Mouse (Mus musculus) hindbrain, embryonic 11.5 days (tissue): ENCODE measurements around the gene Prpsap1. TPM values are rescaled to one million over a fixed set of nuclear protein-coding genes. Genes with fewer than 3 reads are reported as not detected.

Experiments used
- ATAC-seq: fragments of 200-750 bp; cut with Nextera tagmentation; 2 replicates; pipeline ENCODE4 v1.8.0; 2017; ENCODE audit warnings: mild to moderate bottlenecking, moderate TSS enrichment, moderate library complexity; ENCODE audit not compliant: low FRiP score
- DNase-seq: peaks from one replicate; pipeline ENCODE4 v3.0.0-alpha.2; 2015; ENCODE audit warnings: low spot score
- H3K27ac ChIP-seq: fragments of 300-500 bp; sonication (generic); 2 replicates; pipeline ENCODE4 v1.5.1; 2014; ENCODE audit warnings: mild to moderate bottlenecking, low read depth, low read length
- H3K27me3 ChIP-seq: fragments of 300-500 bp; sonication (generic); 2 replicates; pipeline ENCODE4 v1.6.1; 2014; ENCODE audit warnings: mild to moderate bottlenecking, low read length, moderate library complexity, mixed read lengths; ENCODE audit not compliant: control insufficient read depth, insufficient read depth
- H3K36me3 ChIP-seq: fragments of 300-500 bp; sonication (generic); 2 replicates; pipeline ENCODE4 v1.6.1; 2014; ENCODE audit warnings: mild to moderate bottlenecking, low read length, moderate library complexity, mixed read lengths; ENCODE audit not compliant: control insufficient read depth, insufficient read depth
- H3K4me1 ChIP-seq: fragments of 300-500 bp; sonication (generic); replicated peaks from 2 replicates; pipeline ENCODE4 v1.6.1; 2014; ENCODE audit warnings: low read length, mixed read lengths; ENCODE audit not compliant: control insufficient read depth, insufficient read depth
- H3K4me2 ChIP-seq: fragments of 300-500 bp; sonication (generic); replicated peaks from 2 replicates; pipeline ENCODE4 v1.6.1; 2014; ENCODE audit warnings: mild to moderate bottlenecking, low read depth, low read length
- H3K4me3 ChIP-seq: fragments of 300-500 bp; sonication (generic); 2 replicates; pipeline ENCODE4 v1.5.1; 2014; ENCODE audit warnings: low read depth, low read length
- H3K9ac ChIP-seq: fragments of 300-500 bp; sonication (generic); 2 replicates; pipeline ENCODE4 v1.6.1; 2014; ENCODE audit warnings: low read depth, low read length
- H3K9me3 ChIP-seq: fragments of 300-500 bp; sonication (generic); 2 replicates; pipeline ENCODE4 v1.6.1; 2016; ENCODE audit warnings: low read length; ENCODE audit not compliant: control insufficient read depth
- WGBS: fragments of 180-500 bp; shearing (Covaris S2); extraction: QIAGEN DNeasy Blood & Tissue Kit; methylation state at CpG from one replicate; pipeline ENCODE4 v1.1.7; 2014; 5-methylcytosine and 5-hydroxymethylcytosine counted together
- polyA plus RNA-seq: library from polyadenylated mRNA; unstranded; fragments of >200 nt; fragmentation: Nextera tagmentation; extraction: Ambion mirVana; gene quantifications from 2 replicates; pipeline ENCODE4 v1.2.1, GENCODE M21; 2014

Gene Prpsap1
- polyA plus RNA-seq, 1 experiment from 2014 or later, result 169 TPM

GRCm38 (mm10) chr11:116522046-116522445 lies 28.0 kb upstream of the Prpsap1 start:
- H3K9me3 ChIP-seq, result no peaks in the 10 kb centered on the region
- H3K4me2 ChIP-seq, result no peak overlapping the region
- no peak for ATAC-seq
- WGBS, result 82% methylated on average over 3 of the region's 3 CpGs
- H3K27me3 ChIP-seq, result no peaks in the 10 kb centered on the region
- H3K4me3 ChIP-seq, result no peak overlapping the region
- no peak overlapping the region for H3K27ac ChIP-seq
- no peak overlapping the region for H3K9ac ChIP-seq
- H3K4me1 ChIP-seq, result no peaks in the 10 kb centered on the region; the same call in 1 of the 2 replicates
- H3K36me3 ChIP-seq, result no peaks in the 10 kb centered on the region
- DNase-seq, result no peak

GRCm38 (mm10) chr11:116521143-116521542 lies 27.1 kb upstream of the Prpsap1 start:
- ATAC-seq, result no peak
- no peaks in the 10 kb centered on the region for H3K9me3 ChIP-seq
- no peak overlapping the region for H3K4me2 ChIP-seq

GRCm38 (mm10) chr11:116518482-116518881 lies 24.5 kb upstream of the Prpsap1 start:
- no peaks in the 10 kb centered on the region; the same call in 1 of the 2 replicates for H3K4me1 ChIP-seq
- ATAC-seq, result no peak
- no peak overlapping the region for H3K4me2 ChIP-seq
- 83% methylated on average over 8 of the region's 8 CpGs for WGBS
- DNase-seq, result no peak
- H3K9me3 ChIP-seq, result no peaks in the 10 kb centered on the region
- H3K4me3 ChIP-seq, result no peak overlapping the region
- peaks cover 2% of the 10 kb centered on the region; the same call in 1 of the 2 replicates for H3K27me3 ChIP-seq
- no peaks in the 10 kb centered on the region for H3K36me3 ChIP-seq
- H3K9ac ChIP-seq, result no peak overlapping the region
- H3K27ac ChIP-seq, result no peak overlapping the region

More at GRCm38 (mm10) chr11:116521143-116521542, 27.1 kb upstream of the Prpsap1 start:
- Histone ChIP-seq H3K36me3 (no peaks in the 10 kb centered on the region), H3K27ac (no peak overlapping the region), H3K4me1 (no peaks in the 10 kb centered on the region; the same call in 1 of the 2 replicates), H3K27me3 (no peaks in the 10 kb centered on the region), H3K4me3 (no peak overlapping the region), H3K9ac (no peak overlapping the region)
- DNase-seq, result no peak
- 64% methylated on average over 3 of the region's 3 CpGs for WGBS

- H3K9ac ChIP-seq, result no peak overlapping the region
- ATAC-seq (no peak), DNase-seq (no peak)
Measured at GRCm38 (mm10) chr11:116515330-116516020, 21.5 kb upstream of the Prpsap1 start.

GRCm38 (mm10) chr11:116513531-116514038 lies 19.6 kb upstream of the Prpsap1 start:
- H3K9ac ChIP-seq, result no peak overlapping the region
- no peak for ATAC-seq
- WGBS, result 83% methylated on average over 4 of the region's 4 CpGs

More at GRCm38 (mm10) chr11:116515330-116516020, 21.5 kb upstream of the Prpsap1 start:
- WGBS, result 14% methylated on average over 24 of the region's 24 CpGs
- H3K27ac ChIP-seq, result no peak overlapping the region
- H3K4me2 ChIP-seq, result peak overlapping the region; percentile 32
- no peaks in the 10 kb centered on the region for H3K9me3 ChIP-seq
- H3K4me1 ChIP-seq, result no peaks in the 10 kb centered on the region; the same call in 1 of the 2 replicates
- H3K4me3 ChIP-seq, result no peak overlapping the region
- H3K36me3 ChIP-seq, result no peaks in the 10 kb centered on the region
- peaks cover 2% of the 10 kb centered on the region; the same call in 1 of the 2 replicates for H3K27me3 ChIP-seq

GRCm38 (mm10) chr11:116512987-116513386 lies 19.0 kb upstream of the Prpsap1 start:
- WGBS, result 86% methylated on average over 6 of the region's 6 CpGs
- no peaks in the 10 kb centered on the region for H3K36me3 ChIP-seq
- ATAC-seq, result no peak
- H3K4me2 ChIP-seq, result no peak overlapping the region
- no peak overlapping the region for H3K4me3 ChIP-seq
- peaks cover 2% of the 10 kb centered on the region; the same call in 1 of the 2 replicates for H3K27me3 ChIP-seq
- no peaks in the 10 kb centered on the region; the same call in 1 of the 2 replicates for H3K4me1 ChIP-seq
- H3K9me3 ChIP-seq, result no peaks in the 10 kb centered on the region
- no peak overlapping the region for H3K9ac ChIP-seq
- no peak overlapping the region for H3K27ac ChIP-seq
- DNase-seq, result no peak

More at GRCm38 (mm10) chr11:116513531-116514038, 19.6 kb upstream of the Prpsap1 start:
- Histone ChIP-seq H3K36me3 (no peaks in the 10 kb centered on the region), H3K4me2 (no peak overlapping the region), H3K27ac (no peak overlapping the region), H3K9me3 (no peaks in the 10 kb centered on the region), H3K4me3 (no peak overlapping the region), H3K27me3 (peaks cover 2% of the 10 kb centered on the region; the same call in 1 of the 2 replicates), H3K4me1 (no peaks in the 10 kb centered on the region; the same call in 1 of the 2 replicates)
- no peak for DNase-seq

GRCm38 (mm10) chr11:116512154-116512553 lies 18.2 kb upstream of the Prpsap1 start:
- H3K27ac ChIP-seq, result no peak overlapping the region
- H3K36me3 ChIP-seq, result no peaks in the 10 kb centered on the region
- WGBS, result 93% methylated on average over 7 of the region's 7 CpGs
- no peak overlapping the region for H3K4me3 ChIP-seq
- H3K4me1 ChIP-seq, result no peaks in the 10 kb centered on the region; the same call in 1 of the 2 replicates
- H3K4me2 ChIP-seq, result no peak overlapping the region
- H3K9me3 ChIP-seq, result no peaks in the 10 kb centered on the region
- no peak overlapping the region for H3K9ac ChIP-seq
- DNase-seq (no peak), ATAC-seq (no peak)
- peaks cover 2% of the 10 kb centered on the region; the same call in 1 of the 2 replicates for H3K27me3 ChIP-seq

GRCm38 (mm10) chr11:116511301-116511868 lies 17.4 kb upstream of the Prpsap1 start:
- Histone ChIP-seq H3K9me3 (no peaks in the 10 kb centered on the region), H3K4me1 (no peaks in the 10 kb centered on the region; the same call in 1 of the 2 replicates), H3K27me3 (peaks cover 2% of the 10 kb centered on the region; the same call in 1 of the 2 replicates), H3K4me3 (no peak overlapping the region), H3K9ac (no peak overlapping the region), H3K4me2 (no peak overlapping the region), H3K36me3 (no peaks in the 10 kb centered on the region), H3K27ac (no peak overlapping the region)
- ATAC-seq (no peak), DNase-seq (no peak)
- 65% methylated on average over 7 of the region's 7 CpGs for WGBS
